Mouse (Mus musculus) left cerebral cortex, postnatal 10 days (tissue): Measurements from ENCODE around the gene Ric8a. TPM values are rescaled to one million over a fixed set of nuclear protein-coding genes. Genes with fewer than 3 reads are reported as not detected.

ENCODE experiments used
- DNase-seq, 2 experiments: peaks; one replicate each; pipeline ENCODE4 v3.0.0; 2021 to 2022; ENCODE audit warnings: low spot score in 2 of 2, mixed read lengths in 1 of 2; ENCODE audit errors: extremely low spot score in 1 of 2
- intact Hi-C: fragments of 180-260 bp; cut with DNase I; formaldehyde crosslinking; loops from one replicate; pipeline ENCODE4 v1.15.1; 2025
- total RNA-seq, 2 experiments: library from RNA; stranded (reverse); gene quantifications; 2 replicates each; pipeline ENCODE4 v1.2.3; 2021

Ric8a gene
- total RNA-seq, 2 experiments from 2014 or later = 92.0 to 93.3 TPM

GRCm38 (mm10) chr7:140912293-140912692 lies 55.5 kb downstream of the Ric8a start:
- intact Hi-C loops = no loop called here
- DNase-seq = no peak

- intact Hi-C loops = no loop called here
- no peak for DNase-seq
Measured at GRCm38 (mm10) chr7:140912846-140913482, 56.2 kb downstream of the Ric8a start.

Other genes starting within 250 kb of the Ric8a start
- not detected for gene Olfr61, start 228.0 kb upstream of the Ric8a start, total RNA-seq
- not detected for gene Olfr53, start 210.5 kb upstream of the Ric8a start, total RNA-seq
- under 1 TPM; 0.04 to 0.06 TPM for gene Olfr539, start 197.0 kb upstream of the Ric8a start, total RNA-seq
- under 1 TPM in 1 of 2 experiments, not detected in 1; 0.10 TPM for gene Olfr45, start 175.0 kb upstream of the Ric8a start, total RNA-seq
- gene Olfr541, start 159.7 kb upstream of the Ric8a start, total RNA-seq = not detected
- not detected for gene Cyp2e1, start 93.2 kb upstream of the Ric8a start, total RNA-seq
- under 1 TPM in 1 of 2 experiments, not detected in 1; 0.54 TPM for gene Syce1, start 69.1 kb upstream of the Ric8a start, total RNA-seq
- gene Zfp941, start 34.8 kb upstream of the Ric8a start, total RNA-seq = 10 to 100 TPM; 13.1 to 14.4 TPM
- under 1 TPM in 1 of 2 experiments, not detected in 1; 0.69 TPM for gene Urah, start 21.9 kb upstream of the Ric8a start, total RNA-seq
- gene Scgb1c1, start 11.4 kb upstream of the Ric8a start, total RNA-seq = not detected
- gene Odf3, start 9.2 kb upstream of the Ric8a start, total RNA-seq = not detected
- gene Gm45785, start 626 bp upstream of the Ric8a start, total RNA-seq = 1 to 10 TPM in 1 of 2 experiments, under 1 TPM in 1; 0.89 to 1.1 TPM
- gene Bet1l, start 620 bp downstream of the Ric8a start, total RNA-seq = 10 to 100 TPM; 24.4 to 25.1 TPM
- gene Psmd13, start 25.0 kb downstream of the Ric8a start, total RNA-seq = 100 to 1,000 TPM; 144 to 153 TPM
- gene Sirt3, start 25.4 kb downstream of the Ric8a start, total RNA-seq = 10 to 100 TPM; 52.5 to 53.0 TPM
- not detected for gene Cox8b, start 43.5 kb downstream of the Ric8a start, total RNA-seq
- gene Nlrp6, start 63.9 kb downstream of the Ric8a start, total RNA-seq = under 1 TPM; 0.39 to 0.67 TPM
- gene Pgghg, start 84.4 kb downstream of the Ric8a start, total RNA-seq = 1 to 10 TPM; 2.4 to 3.9 TPM
- gene Ifitm5, start 93.3 kb downstream of the Ric8a start, total RNA-seq = not detected
- gene Gm45717, start 99.0 kb downstream of the Ric8a start, total RNA-seq = not detected
- 10 to 100 TPM; 18.0 to 20.0 TPM for gene Ifitm2, start 99.0 kb downstream of the Ric8a start, total RNA-seq
- 1 to 10 TPM; 3.2 to 3.3 TPM for gene Ifitm1, start 110.3 kb downstream of the Ric8a start, total RNA-seq
- gene Ifitm3, start 153.8 kb downstream of the Ric8a start, total RNA-seq = 1 to 10 TPM; 7.8 to 8.6 TPM
- not detected for gene Ifitm6, start 161.0 kb downstream of the Ric8a start, total RNA-seq
- not detected for gene Gm17387, start 172.2 kb downstream of the Ric8a start, total RNA-seq
- 100 to 1,000 TPM; 107 to 110 TPM for gene B4galnt4, start 204.1 kb downstream of the Ric8a start, total RNA-seq
- not detected for gene Pkp3, start 221.3 kb downstream of the Ric8a start, total RNA-seq
- gene Sigirr, start 243.6 kb downstream of the Ric8a start, total RNA-seq = 1 to 10 TPM; 2.3 to 2.8 TPM